In genomic region chr14:120845172-120845571, GRCm38 (mm10) we compare ENCODE assay signal across 18 mouse cellular contexts.
"Had no signal": no experiment of that assay in that cellular context is flagged by ENCODE, and none has a peak within 500 bp of the region (broad histone marks: within the 10 kb centered on the region; RNA-seq: fewer than 3 reads in every experiment).

No protein-coding gene starts in this region.

- H3K9me3 ChIP-seq: midbrain, embryonic 10.5 days; midbrain, embryonic 12.5 days; neural tube, embryonic 13.5 days; neural tube, embryonic 15.5 days had no signal

- H3K27ac ChIP-seq: midbrain, embryonic 10.5 days; midbrain, embryonic 12.5 days; neural tube, embryonic 13.5 days; neural tube, embryonic 15.5 days had no signal

- H3K9ac ChIP-seq: lung, embryonic 14.5 days; midbrain, embryonic 12.5 days; neural tube, embryonic 13.5 days; neural tube, embryonic 15.5 days had no signal

- H3K4me3 ChIP-seq: midbrain, embryonic 10.5 days; midbrain, embryonic 12.5 days; myocyte; neural tube, embryonic 13.5 days; neural tube, embryonic 15.5 days had no signal

- H3K36me3 ChIP-seq: midbrain, embryonic 10.5 days; midbrain, embryonic 12.5 days; neural tube, embryonic 13.5 days; neural tube, embryonic 15.5 days had no signal

- H3K27me3 ChIP-seq: neural tube, embryonic 13.5 days; neural tube, embryonic 15.5 days had no signal

- H3K4me2 ChIP-seq: lung, embryonic 14.5 days; midbrain, embryonic 12.5 days; neural tube, embryonic 13.5 days; neural tube, embryonic 15.5 days had no signal

- H3K4me1 ChIP-seq: neural tube, embryonic 15.5 days had no signal

- ATAC-seq: midbrain, embryonic 16.5 days had no signal

- DNase-seq: lung, adult 18-20 months; lung, embryonic 14.5 days; lung, postnatal 10 days; lung, postnatal 4 days; midbrain, embryonic 14.5 days; retina, postnatal 1 day; right cerebral cortex, adult 18-20 months; right cerebral cortex, postnatal 25 days; right cerebral cortex, postnatal 4 days; spleen, adult 18-20 months; thymus, adult 18-20 months; thymus, postnatal 25 days had no signal
